Mouse (Mus musculus) yolk sac, embryonic 10.5 days (tissue): ENCODE measurements at regions not wholly inside any gene's neighbourhood (a gene's known extent, or its start where the extent isn't known, plus 50 kb on each side); places are given as distances from the start of the nearest gene placed in this dataset.

Experiments used
- DNase-seq: peaks from one replicate; pipeline ENCODE4 v3.0.0-alpha.2; 2017; ENCODE audit warnings: low spot score

- no peak for DNase-seq
Observed at GRCm38 (mm10) chr4:87386835-87387234, 156.6 kb upstream of the Slc24a2 start.

DNA sequence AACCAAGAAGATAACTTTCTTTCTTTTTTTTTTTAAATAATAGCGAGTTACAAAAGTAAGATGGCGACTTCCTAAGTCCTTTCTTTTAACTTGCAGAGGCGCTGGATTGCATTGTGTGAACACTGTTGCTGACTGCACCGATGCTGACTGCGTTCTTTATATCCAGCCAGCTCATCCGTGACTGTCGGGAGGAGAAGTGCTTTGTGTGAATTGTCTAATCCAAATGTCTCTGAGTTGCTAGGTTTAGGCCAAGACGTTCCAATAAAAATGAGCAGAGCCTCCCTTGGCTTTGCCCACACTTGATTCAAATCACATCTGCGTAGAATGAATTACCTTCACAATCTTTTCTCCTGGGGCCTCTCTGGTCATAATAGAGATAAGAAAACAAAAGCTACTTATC lies 156.0 kb upstream of the Slc24a2 start:
- no peak for DNase-seq

- no peak for DNase-seq
Observed at GRCm38 (mm10) chr4:87385221-87385739, 155.0 kb upstream of the Slc24a2 start.

DNA sequence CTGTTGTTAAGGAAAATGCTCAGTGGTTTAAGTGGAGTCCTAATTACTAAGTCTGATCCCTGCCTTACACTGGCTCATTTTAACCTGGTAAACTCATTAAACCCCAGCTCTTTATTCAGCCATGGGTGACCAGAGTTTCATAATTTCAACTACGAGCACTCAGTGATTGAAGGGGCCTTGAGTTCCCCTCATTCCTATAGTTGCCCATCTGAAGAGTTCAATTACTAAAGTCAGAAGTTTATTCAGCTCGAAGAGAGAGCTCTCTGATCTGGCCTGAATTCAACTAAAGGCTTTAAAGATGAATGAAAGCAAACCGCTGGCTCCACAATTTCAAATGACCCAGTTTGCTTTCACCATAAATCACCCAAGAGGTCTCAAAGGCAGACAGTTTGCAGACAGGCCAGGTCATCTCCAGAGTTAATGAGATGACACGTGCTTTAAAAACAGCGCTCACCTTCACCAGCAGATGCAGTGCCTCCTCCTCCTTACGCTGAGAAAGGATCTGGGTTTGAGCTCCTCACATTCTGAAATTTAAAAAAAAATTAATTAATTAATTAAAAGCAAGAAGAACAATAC lies 154.3 kb upstream of the Slc24a2 start:
- no peak for DNase-seq

DNA sequence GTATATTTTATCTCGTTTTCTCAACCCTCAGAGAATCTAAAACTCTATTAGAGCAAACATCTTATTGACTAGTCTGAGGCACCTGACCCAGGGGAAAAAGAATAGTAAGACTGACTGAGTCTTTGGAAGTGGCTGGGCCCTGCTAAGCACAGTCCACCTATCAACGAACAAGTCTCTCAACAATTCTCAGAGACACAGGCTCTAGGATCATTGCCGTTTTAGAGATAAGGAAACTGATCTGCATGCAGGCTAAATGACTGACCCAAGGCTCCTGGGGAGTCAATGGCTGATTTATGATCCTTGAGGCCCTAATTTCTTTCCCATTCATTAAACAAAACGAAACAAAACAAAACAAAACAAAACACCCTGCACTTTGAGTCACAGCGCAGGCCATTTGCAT lies 150.4 kb upstream of the Slc24a2 start:
- DNase-seq: no peak

DNA sequence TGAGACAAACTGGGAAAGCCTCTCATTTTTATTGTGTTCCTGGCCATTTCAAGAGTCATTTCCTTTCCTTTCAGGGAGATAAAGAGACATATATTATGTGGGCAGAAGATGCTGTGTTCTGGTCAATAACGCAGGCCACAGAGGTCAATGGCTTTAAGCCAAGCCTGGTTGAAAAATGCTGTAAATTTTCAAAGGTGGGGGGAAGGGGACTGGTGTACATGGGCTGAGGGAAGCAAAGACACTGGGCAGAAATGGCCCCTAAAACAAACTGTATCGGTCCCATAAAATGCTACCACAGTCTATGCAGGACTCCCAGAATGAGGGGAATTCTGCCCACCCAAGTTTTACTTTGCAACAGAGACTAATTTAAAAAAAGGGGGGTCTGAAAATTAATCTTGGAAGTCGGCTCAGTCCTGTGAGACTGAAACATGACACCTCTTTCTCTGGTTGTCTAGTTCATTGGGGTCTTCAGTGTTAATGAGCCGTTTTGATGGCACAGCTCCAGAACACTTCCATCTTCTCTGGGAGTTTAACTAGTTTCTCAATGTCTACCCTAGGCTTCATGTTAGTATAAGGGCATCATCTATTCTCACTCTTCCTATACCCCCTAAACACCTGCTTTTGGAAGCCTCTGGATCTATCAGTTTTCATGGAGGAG lies 149.4 kb upstream of the Slc24a2 start:
- DNase-seq: no peak

DNA sequence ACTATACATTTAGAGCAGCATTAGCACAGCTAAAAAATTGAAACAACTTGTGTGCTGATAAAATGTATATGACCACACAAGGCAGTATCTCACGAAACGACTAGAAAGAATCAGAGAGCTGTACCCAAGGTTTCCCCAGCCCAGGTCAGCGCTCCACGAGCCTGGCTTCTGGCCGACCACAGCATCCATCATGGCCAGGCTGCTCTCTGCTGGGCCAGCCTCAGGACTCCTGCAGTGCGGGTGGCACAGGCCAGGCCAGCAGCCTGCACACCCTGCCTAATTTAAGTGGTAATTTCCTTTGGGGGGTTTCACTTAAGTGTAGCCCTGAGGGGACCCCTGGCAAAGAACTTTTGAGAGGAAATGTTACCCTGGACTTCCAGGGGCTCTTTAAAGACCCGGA lies 141.7 kb upstream of the Slc24a2 start:
- DNase-seq: no peak

DNA sequence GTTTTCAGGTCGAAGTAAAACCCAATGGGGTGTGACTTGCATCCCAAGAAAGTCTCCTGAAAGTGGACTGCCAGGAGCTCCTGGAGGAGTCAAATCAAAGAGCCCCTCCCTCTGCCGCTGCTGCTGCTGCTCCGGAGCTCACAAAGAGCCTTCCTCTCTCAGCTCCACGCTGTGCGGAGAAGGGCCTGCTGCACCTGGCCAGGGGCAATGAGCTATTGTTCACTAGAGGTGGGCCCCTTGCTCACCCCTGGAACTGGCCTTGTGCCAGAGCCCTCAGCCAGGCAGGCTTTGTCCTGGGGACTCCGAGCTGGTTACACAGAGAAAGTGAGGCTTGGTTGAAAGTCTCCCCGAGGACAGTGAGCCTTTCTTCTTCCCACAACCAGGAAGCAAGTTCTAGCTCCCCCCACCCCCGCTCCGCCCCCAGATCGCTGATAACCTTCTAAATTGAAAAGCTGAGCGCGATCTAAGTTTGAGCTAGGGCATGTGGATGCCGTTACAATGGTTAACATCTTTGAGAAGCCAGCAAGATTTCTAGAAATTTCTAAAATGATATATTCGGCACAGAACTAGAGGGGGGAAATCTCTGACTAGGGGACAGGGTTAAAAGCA lies 139.5 kb upstream of the Slc24a2 start:
- no peak for DNase-seq

- DNase-seq: peak; percentile 54
Observed at GRCm38 (mm10) chr4:87368413-87369160, 138.3 kb upstream of the Slc24a2 start.

DNA sequence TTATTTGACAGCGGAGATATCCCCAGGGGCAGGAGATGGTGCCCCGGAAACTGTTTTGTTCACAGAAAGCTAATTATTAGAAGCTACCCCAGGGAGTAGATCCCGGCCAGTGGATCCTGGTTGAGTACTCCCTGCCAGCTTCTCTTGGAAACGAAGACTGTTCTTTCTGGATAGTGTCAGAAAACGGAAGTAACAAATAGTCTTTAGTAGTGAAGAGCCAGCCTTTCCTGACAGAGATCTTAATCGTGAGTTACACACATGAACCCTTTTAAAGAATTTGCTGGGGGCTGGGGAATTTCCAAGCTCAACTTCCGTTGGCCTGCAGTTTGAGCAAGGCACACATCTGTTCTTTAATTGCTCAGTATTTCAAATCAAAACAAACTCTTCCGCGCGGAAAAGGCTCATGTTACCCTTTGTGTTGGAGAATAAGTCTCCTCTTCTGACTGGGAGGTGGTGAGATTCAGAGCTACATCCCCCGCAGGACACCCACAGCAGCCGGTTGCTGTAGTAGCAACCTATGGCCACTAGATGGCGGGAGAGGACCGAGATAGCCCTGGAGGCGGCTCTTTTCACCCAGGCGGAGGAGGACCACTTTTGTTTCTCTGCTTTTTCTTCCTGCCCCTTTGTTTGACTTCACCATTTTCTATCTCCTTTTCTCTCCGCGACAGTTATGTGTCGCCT lies 137.6 kb upstream of the Slc24a2 start:
- DNase-seq: peak; percentile 78

GRCm38 (mm10) chr4:87362201-87362600 lies 131.9 kb upstream of the Slc24a2 start:
- DNase-seq: no peak

DNA sequence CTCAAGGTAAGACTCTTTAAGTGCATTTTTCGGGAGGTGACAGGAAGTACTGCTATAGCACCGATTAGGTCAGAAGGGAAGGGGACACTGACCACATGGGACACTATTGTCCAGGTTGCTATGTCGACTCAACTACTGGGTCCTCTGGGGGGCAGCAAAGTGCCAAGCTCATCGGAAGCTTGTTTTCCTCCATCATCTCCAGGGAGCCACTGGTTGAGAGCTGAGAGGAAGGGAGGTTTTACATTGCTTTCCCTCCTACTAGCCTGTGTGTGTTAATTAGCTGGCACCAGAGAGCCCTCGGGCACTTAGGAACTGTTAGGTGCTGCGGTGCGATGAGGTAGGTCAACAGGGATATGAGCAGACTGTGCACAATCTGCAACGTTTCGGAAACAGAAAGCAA lies 129.2 kb upstream of the Slc24a2 start:
- DNase-seq: no peak

DNA sequence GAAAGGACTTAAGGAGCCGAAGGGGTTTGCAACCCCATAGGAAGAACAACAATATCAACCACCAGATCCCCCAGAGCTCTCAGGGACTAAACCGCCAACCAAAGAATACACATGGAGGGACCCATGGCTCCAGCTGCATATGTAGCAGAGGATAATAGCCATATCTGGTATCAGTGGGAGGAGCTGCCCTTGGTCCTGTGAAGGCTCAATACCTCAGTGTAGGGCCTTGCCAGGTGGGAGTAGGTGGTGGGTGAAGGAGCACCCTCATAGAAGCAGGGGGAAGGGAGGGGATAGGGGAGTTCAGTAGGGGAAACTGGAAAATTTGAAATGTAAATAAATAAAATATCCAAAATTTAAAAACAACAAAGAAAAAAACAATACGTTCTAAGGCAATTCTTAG lies 128.7 kb upstream of the Slc24a2 start:
- DNase-seq: no peak

GRCm38 (mm10) chr4:87332968-87333367 lies 102.7 kb upstream of the Slc24a2 start:
- DNase-seq: no peak

DNA sequence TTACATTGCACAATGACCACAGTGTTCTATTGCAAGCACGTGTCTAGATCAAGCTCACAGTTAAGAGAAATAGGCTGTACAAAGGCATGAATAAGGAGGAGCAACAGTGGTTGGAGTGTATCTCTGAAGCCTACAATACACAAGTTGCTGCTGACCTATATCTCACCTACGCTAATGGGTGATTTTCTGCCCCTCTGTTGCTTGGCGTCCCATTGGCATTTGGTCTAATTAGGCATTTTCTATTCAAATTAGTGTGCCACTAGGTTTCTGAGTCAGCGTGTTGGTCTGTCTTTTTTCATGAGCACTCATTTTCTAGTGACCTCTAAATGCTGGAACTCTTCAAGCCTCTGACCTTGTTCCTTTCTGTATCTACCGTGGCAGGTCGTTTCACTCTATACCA lies 98.9 kb upstream of the Slc24a2 start:
- DNase-seq: no peak

- no peak for DNase-seq
Observed at GRCm38 (mm10) chr4:87321726-87322349, 91.6 kb upstream of the Slc24a2 start.

- DNase-seq: no peak
Observed at GRCm38 (mm10) chr4:87298129-87298528, 67.9 kb upstream of the Slc24a2 start.

GRCm38 (mm10) chr4:87294538-87294937 lies 64.3 kb upstream of the Slc24a2 start:
- DNase-seq: no peak
